Mouse (Mus musculus): Measurements from ENCODE around the gene Arhgap27. TPM values are rescaled to one million over a fixed set of nuclear protein-coding genes. Genes with fewer than 3 reads are reported as not detected.
"Not testable (repeated sequence)": the region's sequence is repeated elsewhere in the genome, so short reads cannot be mapped to it uniquely, and the experiment has no call there.

Arhgap27 gene
- polyA plus RNA-seq (2015; fragmentation: Nextera tagmentation; extraction: Ambion mirVana): 7.5 and 8.5 TPM in 2 replicates

GRCm38 (mm10) chr11:103363214-103364148, at the start of gene Arhgap27:
Gene Arhgap27 (minus strand): TSS chr11:103363692.
- Histone ChIP-seq H3K9me3 (replicated peaks; ENCODE audit: control insufficient read depth, low read length) (no peaks in the 10 kb centered on the region), H3K27me3 (ENCODE audit: control insufficient read depth, insufficient read depth, low read length) (peaks cover 19% of the 10 kb centered on the region), H3K4me2 (ENCODE audit: low read depth, low read length) (peak within 1 kb of the TSS; percentile 94), H3K36me3 (ENCODE audit: control insufficient read depth, insufficient read depth) (0 out of 2 replicates have a peak, but pooled peaks cover 3% of the 10 kb centered on the region), H3K4me1 (ENCODE audit: control insufficient read depth, insufficient read depth, low read length) (peaks cover 35% of the 10 kb centered on the region), H3K9ac (ENCODE audit: low read length) (peak within 1 kb of the TSS; percentile 74), H3K4me3 (ENCODE audit: low read length) (peak within 1 kb of the TSS; percentile 56), H3K27ac (ENCODE audit: low read length) (peak within 1 kb of the TSS; percentile 79)
- WGBS: 4% methylated on average over 35 of the region's 35 CpGs
- peak; percentile 49 for ATAC-seq (replicated peaks; ENCODE audit: extremely low read depth, insufficient read depth, low FRiP score)

GRCm38 (mm10) chr11:103412950-103413423, 49.5 kb upstream of the Arhgap27 start:
- ATAC-seq (replicated peaks; ENCODE audit: extremely low read depth, insufficient read depth, low FRiP score): peak; percentile 13; the same call in 1 of the 2 replicates
- Histone ChIP-seq H3K4me1 (ENCODE audit: control insufficient read depth, insufficient read depth, low read length) (peaks cover 10% of the 10 kb centered on the region), H3K27ac (ENCODE audit: low read length) (0 out of 2 replicates have a peak overlapping the region, but pooled peaks have one; percentile 14), H3K9me3 (replicated peaks; ENCODE audit: control insufficient read depth, low read length) (no peaks in the 10 kb centered on the region), H3K27me3 (ENCODE audit: control insufficient read depth, insufficient read depth, low read length) (no peaks in the 10 kb centered on the region), H3K36me3 (ENCODE audit: control insufficient read depth, insufficient read depth) (no peaks in the 10 kb centered on the region), H3K9ac (ENCODE audit: low read length) (peak overlapping the region; percentile 89), H3K4me2 (ENCODE audit: low read depth, low read length) (peak overlapping the region; percentile 95), H3K4me3 (ENCODE audit: low read length) (peak overlapping the region; percentile 82)
- 3% methylated on average over 14 of the region's 14 CpGs for WGBS

- H3K4me3 ChIP-seq (ENCODE audit: low read length): peak within 1 kb of the TSS; percentile 82
- peaks cover 10% of the 10 kb centered on the region for H3K4me1 ChIP-seq (ENCODE audit: control insufficient read depth, insufficient read depth, low read length)
- H3K27ac ChIP-seq (ENCODE audit: low read length): peak within 1 kb of the TSS; percentile 20; the same call in 1 of the 2 replicates
- H3K36me3 ChIP-seq (ENCODE audit: control insufficient read depth, insufficient read depth): no peaks in the 10 kb centered on the region
- H3K27me3 ChIP-seq (ENCODE audit: control insufficient read depth, insufficient read depth, low read length): no peaks in the 10 kb centered on the region
- no peaks in the 10 kb centered on the region for H3K9me3 ChIP-seq (replicated peaks; ENCODE audit: control insufficient read depth, low read length)
- H3K4me2 ChIP-seq (ENCODE audit: low read depth, low read length): peak within 1 kb of the TSS; percentile 95
- H3K9ac ChIP-seq (ENCODE audit: low read length): peak within 1 kb of the TSS; percentile 89
- under 1% methylated on average over 67 of the region's 67 CpGs for WGBS
- ATAC-seq (replicated peaks; ENCODE audit: extremely low read depth, insufficient read depth, low FRiP score): peak; percentile 99
These were observed 48.8 kb upstream of the Arhgap27 start, which contains the start of gene Plekhm1 for GRCm38 (mm10) chr11:103411981-103412949. Gene Plekhm1 (minus strand): TSS chr11:103412687.

- H3K9ac ChIP-seq (ENCODE audit: low read length): no peak overlapping the region
These were observed 47.8 kb upstream of the Arhgap27 start for GRCm38 (mm10) chr11:103411301-103411700.

GRCm38 (mm10) chr11:103408880-103409279, 45.4 kb upstream of the Arhgap27 start:
- Histone ChIP-seq H3K27me3 (ENCODE audit: control insufficient read depth, insufficient read depth, low read length) (no peaks in the 10 kb centered on the region), H3K4me1 (ENCODE audit: control insufficient read depth, insufficient read depth, low read length) (peaks cover 10% of the 10 kb centered on the region), H3K9me3 (replicated peaks; ENCODE audit: control insufficient read depth, low read length) (no peaks in the 10 kb centered on the region), H3K36me3 (ENCODE audit: control insufficient read depth, insufficient read depth) (no peaks in the 10 kb centered on the region), H3K9ac (ENCODE audit: low read length) (no peak overlapping the region), H3K27ac (ENCODE audit: low read length) (no peak overlapping the region), H3K4me3 (ENCODE audit: low read length) (no peak overlapping the region), H3K4me2 (ENCODE audit: low read depth, low read length) (no peak overlapping the region)
- WGBS: 88% methylated on average over 13 of the region's 13 CpGs
- no peak for ATAC-seq (replicated peaks; ENCODE audit: extremely low read depth, insufficient read depth, low FRiP score)

More at GRCm38 (mm10) chr11:103411301-103411700, 47.8 kb upstream of the Arhgap27 start:
- Histone ChIP-seq H3K36me3 (ENCODE audit: control insufficient read depth, insufficient read depth) (no peaks in the 10 kb centered on the region), H3K27ac (ENCODE audit: low read length) (no peak overlapping the region), H3K4me2 (ENCODE audit: low read depth, low read length) (no peak overlapping the region; the same call in 1 of the 2 replicates), H3K4me3 (ENCODE audit: low read length) (no peak overlapping the region; the same call in 1 of the 2 replicates), H3K9me3 (replicated peaks; ENCODE audit: control insufficient read depth, low read length) (no peaks in the 10 kb centered on the region), H3K27me3 (ENCODE audit: control insufficient read depth, insufficient read depth, low read length) (no peaks in the 10 kb centered on the region), H3K4me1 (ENCODE audit: control insufficient read depth, insufficient read depth, low read length) (peaks cover 10% of the 10 kb centered on the region)
- no peak for ATAC-seq (replicated peaks; ENCODE audit: extremely low read depth, insufficient read depth, low FRiP score)
- 77% methylated on average over 1 of the region's 1 CpGs for WGBS

GRCm38 (mm10) chr11:103407136-103407535, 43.6 kb upstream of the Arhgap27 start:
- not testable (repeated sequence) for H3K27ac ChIP-seq (ENCODE audit: low read length); H3K9me3 ChIP-seq (replicated peaks; ENCODE audit: control insufficient read depth, low read length); H3K36me3 ChIP-seq (ENCODE audit: control insufficient read depth, insufficient read depth); H3K4me1 ChIP-seq (ENCODE audit: control insufficient read depth, insufficient read depth, low read length); H3K4me3 ChIP-seq (ENCODE audit: low read length); ATAC-seq (replicated peaks; ENCODE audit: extremely low read depth, insufficient read depth, low FRiP score); H3K27me3 ChIP-seq (ENCODE audit: control insufficient read depth, insufficient read depth, low read length); H3K4me2 ChIP-seq (ENCODE audit: low read depth, low read length); H3K9ac ChIP-seq (ENCODE audit: low read length)
- WGBS: 60% methylated on average over 5 of the region's 5 CpGs

GRCm38 (mm10) chr11:103406551-103406950, 43.1 kb upstream of the Arhgap27 start:
- Histone ChIP-seq H3K27me3 (ENCODE audit: control insufficient read depth, insufficient read depth, low read length) (no peaks in the 10 kb centered on the region), H3K9me3 (replicated peaks; ENCODE audit: control insufficient read depth, low read length) (no peaks in the 10 kb centered on the region), H3K4me1 (ENCODE audit: control insufficient read depth, insufficient read depth, low read length) (peaks cover under 1% of the 10 kb centered on the region), H3K4me2 (ENCODE audit: low read depth, low read length) (no peak overlapping the region), H3K27ac (ENCODE audit: low read length) (no peak overlapping the region), H3K4me3 (ENCODE audit: low read length) (no peak overlapping the region), H3K36me3 (ENCODE audit: control insufficient read depth, insufficient read depth) (peaks cover 10% of the 10 kb centered on the region; the same call in 1 of the 2 replicates), H3K9ac (ENCODE audit: low read length) (no peak overlapping the region)
- ATAC-seq (replicated peaks; ENCODE audit: extremely low read depth, insufficient read depth, low FRiP score): no peak
- 66% methylated on average over 7 of the region's 7 CpGs for WGBS

- 68% methylated on average over 1 of the region's 1 CpGs for WGBS
- no peak overlapping the region for H3K9ac ChIP-seq (ENCODE audit: low read length)
- no peaks in the 10 kb centered on the region for H3K27me3 ChIP-seq (ENCODE audit: control insufficient read depth, insufficient read depth, low read length)
- H3K9me3 ChIP-seq (replicated peaks; ENCODE audit: control insufficient read depth, low read length): no peaks in the 10 kb centered on the region
- H3K4me2 ChIP-seq (ENCODE audit: low read depth, low read length): no peak overlapping the region
- no peak for ATAC-seq (replicated peaks; ENCODE audit: extremely low read depth, insufficient read depth, low FRiP score)
- H3K4me1 ChIP-seq (ENCODE audit: control insufficient read depth, insufficient read depth, low read length): no peaks in the 10 kb centered on the region
- H3K36me3 ChIP-seq (ENCODE audit: control insufficient read depth, insufficient read depth): peaks cover 10% of the 10 kb centered on the region; the same call in 1 of the 2 replicates
- no peak overlapping the region for H3K27ac ChIP-seq (ENCODE audit: low read length)
- no peak overlapping the region for H3K4me3 ChIP-seq (ENCODE audit: low read length)
These were observed 42.3 kb upstream of the Arhgap27 start for GRCm38 (mm10) chr11:103405814-103406213.
